Mouse (Mus musculus) liver, embryonic 13.5 days (tissue): ENCODE measurements around the gene Fpgs. TPM values are rescaled to one million over a fixed set of nuclear protein-coding genes. Genes with fewer than 3 reads are reported as not detected.

Experiments used
- ATAC-seq: fragments of 200-750 bp; cut with Nextera tagmentation; 2 replicates; pipeline ENCODE4 v1.8.0; 2017; ENCODE audit warnings: low read depth, mild to moderate bottlenecking, moderate number of reproducible peaks, moderate library complexity
- DNase-seq: peaks from one replicate; pipeline ENCODE4 v3.0.0; 2022
- H3K27ac ChIP-seq: fragments of 300-500 bp; sonication (generic); 2 replicates; pipeline ENCODE4 v1.5.1; 2015; ENCODE audit warnings: moderate library complexity, mild to moderate bottlenecking, inconsistent platforms
- H3K27me3 ChIP-seq: fragments of 300-500 bp; sonication (generic); 2 replicates; pipeline ENCODE4 v1.6.1; 2015; ENCODE audit warnings: mild to moderate bottlenecking, inconsistent platforms
- H3K36me3 ChIP-seq: fragments of 300-500 bp; sonication (generic); 2 replicates; pipeline ENCODE4 v1.6.1; 2015; ENCODE audit warnings: mild to moderate bottlenecking, inconsistent platforms
- H3K4me1 ChIP-seq: fragments of 300-500 bp; sonication (generic); replicated peaks from 2 replicates; pipeline ENCODE4 v1.6.1; 2015; ENCODE audit warnings: inconsistent platforms
- H3K4me2 ChIP-seq: fragments of 300-500 bp; sonication (generic); 2 replicates; pipeline ENCODE4 v1.6.1; 2015; ENCODE audit warnings: inconsistent platforms, mild to moderate bottlenecking, moderate library complexity
- H3K4me3 ChIP-seq: fragments of 300-500 bp; sonication (generic); replicated peaks from 2 replicates; pipeline ENCODE4 v1.5.1; 2015; ENCODE audit warnings: mild to moderate bottlenecking, inconsistent platforms
- H3K9ac ChIP-seq: fragments of 300-500 bp; sonication (generic); 2 replicates; pipeline ENCODE4 v1.6.1; 2015; ENCODE audit warnings: mild to moderate bottlenecking, inconsistent platforms
- H3K9me3 ChIP-seq: fragments of 300-500 bp; sonication (generic); replicated peaks from 2 replicates; pipeline ENCODE4 v1.6.1; 2016; ENCODE audit warnings: inconsistent platforms
- WGBS: fragments of 180-500 bp; shearing (Covaris S2); methylation state at CpG from one replicate; pipeline ENCODE4 v1.1.7; 2015; ENCODE audit not compliant: insufficient replicate concordance; 5-methylcytosine and 5-hydroxymethylcytosine counted together
- polyA plus RNA-seq: library from polyadenylated mRNA; unstranded; fragments of >200 nt; fragmentation: Nextera tagmentation; extraction: Ambion mirVana; gene quantifications from 2 replicates; pipeline ENCODE4 v1.2.1, GENCODE M21; 2015

Fpgs gene
- polyA plus RNA-seq, 1 experiment from 2014 or later, result 31.1 TPM

GRCm38 (mm10) chr2:32712586-32712933 lies 8.6 kb upstream of the Fpgs start:
- Histone ChIP-seq H3K27me3 (no peaks in the 10 kb centered on the region), H3K9me3 (no peaks in the 10 kb centered on the region), H3K9ac (peak overlapping the region; percentile 90), H3K4me3 (peak overlapping the region; percentile 93), H3K4me2 (peak overlapping the region; percentile 89), H3K27ac (peak overlapping the region; percentile 91), H3K36me3 (peaks cover 41% of the 10 kb centered on the region), H3K4me1 (peaks cover 53% of the 10 kb centered on the region)
- under 1% methylated on average over 43 of the region's 44 CpGs for WGBS
- DNase-seq, result peak; percentile 92
- ATAC-seq, result peak; percentile 86

- Histone ChIP-seq H3K9me3 (no peaks in the 10 kb centered on the region), H3K9ac (peak overlapping the region; percentile 90), H3K36me3 (peaks cover 45% of the 10 kb centered on the region), H3K4me3 (peak overlapping the region; percentile 93), H3K4me1 (peaks cover 53% of the 10 kb centered on the region), H3K4me2 (peak overlapping the region; percentile 89), H3K27me3 (no peaks in the 10 kb centered on the region), H3K27ac (peak overlapping the region; percentile 91)
- peak; percentile 74 for ATAC-seq
- under 1% methylated on average over 41 of the region's 41 CpGs for WGBS
- DNase-seq, result peak; percentile 77
These were observed 8.2 kb upstream of the Fpgs start for GRCm38 (mm10) chr2:32712108-32712551.

- Histone ChIP-seq H3K4me2 (peak overlapping the region; percentile 89), H3K4me1 (peaks cover 53% of the 10 kb centered on the region), H3K36me3 (peaks cover 52% of the 10 kb centered on the region), H3K9ac (peak overlapping the region; percentile 90), H3K9me3 (no peaks in the 10 kb centered on the region), H3K4me3 (peak overlapping the region; percentile 93), H3K27me3 (no peaks in the 10 kb centered on the region), H3K27ac (peak overlapping the region; percentile 91)
- 16% methylated on average over 9 of the region's 9 CpGs for WGBS
- DNase-seq (no peak), ATAC-seq (no peak)
These were observed 7.5 kb upstream of the Fpgs start for GRCm38 (mm10) chr2:32711301-32712056.

GRCm38 (mm10) chr2:32710425-32710824 lies 6.5 kb upstream of the Fpgs start:
- ATAC-seq (no peak), DNase-seq (no peak)
- Histone ChIP-seq H3K36me3 (peaks cover 62% of the 10 kb centered on the region), H3K27me3 (no peaks in the 10 kb centered on the region), H3K9ac (no peak overlapping the region), H3K27ac (no peak overlapping the region), H3K4me3 (0 out of 2 replicates have a peak overlapping the region, but pooled peaks have one; percentile 93), H3K9me3 (no peaks in the 10 kb centered on the region), H3K4me2 (peak overlapping the region; percentile 12), H3K4me1 (peaks cover 53% of the 10 kb centered on the region)
- WGBS, result 32% methylated on average over 5 of the region's 5 CpGs

GRCm38 (mm10) chr2:32709521-32710137 lies 5.7 kb upstream of the Fpgs start:
- Histone ChIP-seq H3K4me2 (0 out of 2 replicates have a peak overlapping the region, but pooled peaks have one; percentile 12), H3K4me3 (no peak overlapping the region), H3K9ac (no peak overlapping the region; the same call in 1 of the 2 replicates), H3K9me3 (no peaks in the 10 kb centered on the region), H3K27ac (no peak overlapping the region), H3K4me1 (peaks cover 47% of the 10 kb centered on the region), H3K27me3 (no peaks in the 10 kb centered on the region), H3K36me3 (peaks cover 70% of the 10 kb centered on the region)
- no peak for DNase-seq
- WGBS, result 85% methylated on average over 20 of the region's 20 CpGs
- ATAC-seq, result no peak

- H3K4me2 ChIP-seq, result no peak overlapping the region
- DNase-seq, result peak; percentile 49
- H3K4me3 ChIP-seq, result no peak overlapping the region
- ATAC-seq, result no peak
- H3K9me3 ChIP-seq, result no peaks in the 10 kb centered on the region
- no peak overlapping the region for H3K27ac ChIP-seq
- peaks cover 39% of the 10 kb centered on the region for H3K4me1 ChIP-seq
- peaks cover 80% of the 10 kb centered on the region for H3K36me3 ChIP-seq
- WGBS, result 31% methylated on average over 3 of the region's 3 CpGs
- H3K27me3 ChIP-seq, result no peaks in the 10 kb centered on the region
- H3K9ac ChIP-seq, result no peak overlapping the region
These were observed 4.7 kb upstream of the Fpgs start for GRCm38 (mm10) chr2:32708643-32709042.

- no peak overlapping the region for H3K27ac ChIP-seq
- no peaks in the 10 kb centered on the region for H3K9me3 ChIP-seq
- DNase-seq (no peak), ATAC-seq (no peak)
- peaks cover 44% of the 10 kb centered on the region for H3K4me1 ChIP-seq
- no peak overlapping the region for H3K9ac ChIP-seq
- 86% methylated on average over 6 of the region's 6 CpGs for WGBS
- no peaks in the 10 kb centered on the region for H3K27me3 ChIP-seq
- peaks cover 91% of the 10 kb centered on the region for H3K36me3 ChIP-seq
- no peak overlapping the region for H3K4me2 ChIP-seq
- H3K4me3 ChIP-seq, result no peak overlapping the region
These were observed 3.0 kb upstream of the Fpgs start for GRCm38 (mm10) chr2:32706971-32707370.

GRCm38 (mm10) chr2:32705018-32705417 lies 1.1 kb upstream of the Fpgs start:
- Histone ChIP-seq H3K27ac (peak overlapping the region; percentile 80), H3K9me3 (no peaks in the 10 kb centered on the region)
- WGBS, result 79% methylated on average over 7 of the region's 7 CpGs

GRCm38 (mm10) chr2:32703046-32703445 lies 899 bp downstream of the Fpgs start:
- Histone ChIP-seq H3K4me2 (peak overlapping the region; percentile 44), H3K4me1 (peaks cover 20% of the 10 kb centered on the region), H3K9ac (no peak overlapping the region; the same call in 1 of the 2 replicates), H3K9me3 (no peaks in the 10 kb centered on the region), H3K27ac (no peak overlapping the region), H3K27me3 (no peaks in the 10 kb centered on the region), H3K4me3 (0 out of 2 replicates have a peak overlapping the region, but pooled peaks have one; percentile 27), H3K36me3 (peaks cover 55% of the 10 kb centered on the region)
- ATAC-seq (no peak), DNase-seq (no peak)
- WGBS, result 77% methylated on average over 8 of the region's 8 CpGs

More at GRCm38 (mm10) chr2:32705018-32705417, 1.1 kb upstream of the Fpgs start:
- no peaks in the 10 kb centered on the region for H3K27me3 ChIP-seq
- H3K4me2 ChIP-seq, result no peak overlapping the region
- peaks cover 75% of the 10 kb centered on the region for H3K36me3 ChIP-seq
- DNase-seq (no peak), ATAC-seq (no peak)
- no peak overlapping the region for H3K4me3 ChIP-seq
- peaks cover 34% of the 10 kb centered on the region for H3K4me1 ChIP-seq
- H3K9ac ChIP-seq, result no peak overlapping the region

- Histone ChIP-seq H3K9me3 (no peaks in the 10 kb centered on the region), H3K4me2 (0 out of 2 replicates have a peak overlapping the region, but pooled peaks have one; percentile 25), H3K9ac (peak overlapping the region; percentile 22; the same call in 1 of the 2 replicates), H3K36me3 (peaks cover 36% of the 10 kb centered on the region), H3K27me3 (no peaks in the 10 kb centered on the region), H3K4me3 (no peak overlapping the region), H3K27ac (peak overlapping the region; percentile 68), H3K4me1 (peaks cover 20% of the 10 kb centered on the region)
- 71% methylated on average over 14 of the region's 14 CpGs for WGBS
- peak; percentile 59 for ATAC-seq
- DNase-seq, result no peak
These were observed 2.8 kb downstream of the Fpgs start for GRCm38 (mm10) chr2:32700966-32701743.

- Histone ChIP-seq H3K27me3 (no peaks in the 10 kb centered on the region), H3K4me3 (no peak overlapping the region), H3K36me3 (peaks cover 22% of the 10 kb centered on the region), H3K27ac (no peak overlapping the region), H3K4me1 (peaks cover 20% of the 10 kb centered on the region), H3K4me2 (no peak overlapping the region), H3K9me3 (no peaks in the 10 kb centered on the region), H3K9ac (no peak overlapping the region)
- DNase-seq (no peak), ATAC-seq (no peak)
- 73% methylated on average over 6 of the region's 6 CpGs for WGBS
These were observed 4.3 kb downstream of the Fpgs start for GRCm38 (mm10) chr2:32699680-32700079.
